Mouse (Mus musculus): ENCODE data around the gene Nipa2. TPM values are rescaled to one million over a fixed set of nuclear protein-coding genes. Genes with fewer than 3 reads are reported as not detected.

Gene Nipa2
- polyA plus RNA-seq, 1 experiment from 2014 or later: 33.2 TPM

- no peaks in the 10 kb centered on the region for H3K27me3 ChIP-seq (replicated peaks; ENCODE audit: control insufficient read depth, insufficient read depth, low read length)
- no peak overlapping the region for H3K4me2 ChIP-seq (ENCODE audit: low read length)
- H3K27ac ChIP-seq (ENCODE audit: low read length): no peak overlapping the region
- H3K4me1 ChIP-seq (replicated peaks; ENCODE audit: control insufficient read depth, insufficient read depth, low read length): no peaks in the 10 kb centered on the region
- WGBS: 89% methylated on average over 5 of the region's 5 CpGs
- peaks cover 6% of the 10 kb centered on the region; the same call in 1 of the 2 replicates for H3K36me3 ChIP-seq (ENCODE audit: control insufficient read depth, insufficient read depth)
- no peaks in the 10 kb centered on the region for H3K9me3 ChIP-seq (ENCODE audit: control insufficient read depth, low read length)
- no peak overlapping the region for H3K9ac ChIP-seq (replicated peaks; ENCODE audit: low read depth, low read length)
- ATAC-seq: no peak
- H3K4me3 ChIP-seq (replicated peaks; ENCODE audit: low read length): no peak overlapping the region
Observed at GRCm38 (mm10) chr7:55983107-55983506, 20.8 kb upstream of the Nipa2 start.

DNA sequence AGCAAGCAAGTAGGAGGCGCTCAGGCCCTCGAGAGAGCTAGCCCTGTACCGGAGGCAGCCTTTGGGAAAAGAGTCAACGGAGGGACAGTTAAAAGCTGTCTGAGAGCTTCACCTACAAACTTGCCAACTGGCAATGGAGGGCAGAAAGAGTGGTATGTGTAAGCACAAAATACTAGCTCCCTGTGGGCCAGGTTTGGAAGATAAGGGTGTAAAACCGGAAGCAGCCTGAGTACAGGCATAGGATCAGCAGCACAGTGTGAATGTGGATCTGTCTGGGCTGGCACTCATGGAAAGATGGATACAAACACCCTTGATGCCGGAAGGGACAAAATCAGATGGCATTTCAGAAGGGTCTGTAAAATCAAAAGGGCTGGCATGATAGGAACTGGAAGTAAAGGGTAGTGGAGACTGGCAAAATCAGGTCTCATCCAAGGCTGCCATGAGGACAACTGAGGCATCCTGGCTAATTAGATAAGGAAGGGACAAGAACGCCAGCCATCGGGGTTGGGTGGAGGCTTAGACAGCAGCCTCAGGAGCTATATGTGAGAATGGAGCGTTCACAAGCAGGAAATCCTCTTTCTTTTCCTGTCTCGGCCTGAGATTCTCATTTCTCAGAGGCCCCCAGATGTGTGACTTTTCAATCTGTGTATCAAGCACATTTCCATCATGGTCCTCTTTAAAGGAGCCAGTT is 19.9 kb upstream of the Nipa2 start:
- Histone ChIP-seq H3K9ac (replicated peaks; ENCODE audit: low read depth, low read length) (no peak overlapping the region), H3K9me3 (ENCODE audit: control insufficient read depth, low read length) (no peaks in the 10 kb centered on the region), H3K36me3 (ENCODE audit: control insufficient read depth, insufficient read depth) (peaks cover 6% of the 10 kb centered on the region; the same call in 1 of the 2 replicates), H3K4me1 (replicated peaks; ENCODE audit: control insufficient read depth, insufficient read depth, low read length) (no peaks in the 10 kb centered on the region), H3K27me3 (replicated peaks; ENCODE audit: control insufficient read depth, insufficient read depth, low read length) (no peaks in the 10 kb centered on the region), H3K4me2 (ENCODE audit: low read length) (no peak overlapping the region), H3K4me3 (replicated peaks; ENCODE audit: low read length) (no peak overlapping the region), H3K27ac (ENCODE audit: low read length) (no peak overlapping the region)
- no peak for ATAC-seq
- 92% methylated on average over 10 of the region's 10 CpGs for WGBS

GRCm38 (mm10) chr7:55981511-55981910 is 19.2 kb upstream of the Nipa2 start:
- H3K9ac ChIP-seq (replicated peaks; ENCODE audit: low read depth, low read length): no peak overlapping the region
- H3K9me3 ChIP-seq (ENCODE audit: control insufficient read depth, low read length): no peaks in the 10 kb centered on the region
- no peak overlapping the region for H3K4me3 ChIP-seq (replicated peaks; ENCODE audit: low read length)
- H3K27me3 ChIP-seq (replicated peaks; ENCODE audit: control insufficient read depth, insufficient read depth, low read length): no peaks in the 10 kb centered on the region
- no peak overlapping the region for H3K27ac ChIP-seq (ENCODE audit: low read length)
- WGBS: 91% methylated on average over 2 of the region's 2 CpGs
- no peaks in the 10 kb centered on the region for H3K4me1 ChIP-seq (replicated peaks; ENCODE audit: control insufficient read depth, insufficient read depth, low read length)
- peaks cover 6% of the 10 kb centered on the region; the same call in 1 of the 2 replicates for H3K36me3 ChIP-seq (ENCODE audit: control insufficient read depth, insufficient read depth)
- no peak for ATAC-seq
- H3K4me2 ChIP-seq (ENCODE audit: low read length): no peak overlapping the region

DNA sequence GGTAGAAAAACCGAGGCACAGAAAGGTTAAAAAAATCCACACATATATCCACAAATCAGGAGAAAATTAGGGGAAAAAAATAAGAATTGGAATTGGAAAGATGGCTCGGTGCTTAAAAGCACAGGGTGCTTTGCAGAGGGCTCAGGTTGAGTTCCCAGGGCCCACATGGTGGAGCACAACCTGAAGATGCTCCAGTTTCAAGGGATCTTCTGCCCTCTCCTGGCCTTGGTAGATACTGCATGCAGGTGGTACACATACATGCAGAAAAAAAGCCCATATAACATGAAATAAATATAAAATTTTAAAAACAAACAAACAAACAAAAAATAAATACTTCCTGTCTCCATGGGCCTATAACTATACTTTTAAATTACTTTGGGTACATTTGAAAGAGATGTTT is 12.2 kb upstream of the Nipa2 start:
- ATAC-seq: no peak
- Histone ChIP-seq H3K27me3 (replicated peaks; ENCODE audit: control insufficient read depth, insufficient read depth, low read length) (no peaks in the 10 kb centered on the region), H3K4me2 (ENCODE audit: low read length) (no peak overlapping the region), H3K27ac (ENCODE audit: low read length) (no peak overlapping the region), H3K4me3 (replicated peaks; ENCODE audit: low read length) (no peak overlapping the region), H3K9me3 (ENCODE audit: control insufficient read depth, low read length) (no peaks in the 10 kb centered on the region), H3K9ac (replicated peaks; ENCODE audit: low read depth, low read length) (no peak overlapping the region), H3K4me1 (replicated peaks; ENCODE audit: control insufficient read depth, insufficient read depth, low read length) (no peaks in the 10 kb centered on the region), H3K36me3 (ENCODE audit: control insufficient read depth, insufficient read depth) (peaks cover 7% of the 10 kb centered on the region; the same call in 1 of the 2 replicates)
- WGBS: 92% methylated on average over 2 of the region's 2 CpGs

DNA sequence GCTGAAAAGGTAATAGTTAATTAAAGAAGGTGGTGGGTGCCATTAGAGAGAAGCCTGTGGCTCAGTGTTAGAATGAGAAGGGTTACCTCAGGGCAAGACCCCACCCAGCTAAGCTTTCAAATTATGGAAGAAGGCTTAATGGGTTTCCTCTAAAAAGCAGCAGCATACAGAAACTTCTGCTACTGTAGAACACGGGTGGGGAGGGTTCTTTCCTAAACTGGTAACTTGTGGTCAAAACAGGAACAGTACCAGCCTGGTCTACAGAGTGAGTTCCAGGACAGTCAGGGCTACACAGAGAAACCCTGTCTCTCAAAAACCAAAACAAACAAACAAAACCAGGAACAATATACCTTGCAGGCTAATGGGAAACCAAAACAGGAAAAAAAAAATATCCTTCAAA is 7.1 kb upstream of the Nipa2 start:
- no peak overlapping the region for H3K4me2 ChIP-seq (ENCODE audit: low read length)
- H3K9me3 ChIP-seq (ENCODE audit: control insufficient read depth, low read length): no peaks in the 10 kb centered on the region
- H3K4me3 ChIP-seq (replicated peaks; ENCODE audit: low read length): no peak overlapping the region
- ATAC-seq: no peak
- H3K27me3 ChIP-seq (replicated peaks; ENCODE audit: control insufficient read depth, insufficient read depth, low read length): no peaks in the 10 kb centered on the region
- 68% methylated on average over 1 of the region's 1 CpGs for WGBS
- H3K27ac ChIP-seq (ENCODE audit: low read length): no peak overlapping the region
- no peaks in the 10 kb centered on the region for H3K4me1 ChIP-seq (replicated peaks; ENCODE audit: control insufficient read depth, insufficient read depth, low read length)
- H3K36me3 ChIP-seq (ENCODE audit: control insufficient read depth, insufficient read depth): peaks cover 4% of the 10 kb centered on the region; the same call in 1 of the 2 replicates
- H3K9ac ChIP-seq (replicated peaks; ENCODE audit: low read depth, low read length): no peak overlapping the region

DNA sequence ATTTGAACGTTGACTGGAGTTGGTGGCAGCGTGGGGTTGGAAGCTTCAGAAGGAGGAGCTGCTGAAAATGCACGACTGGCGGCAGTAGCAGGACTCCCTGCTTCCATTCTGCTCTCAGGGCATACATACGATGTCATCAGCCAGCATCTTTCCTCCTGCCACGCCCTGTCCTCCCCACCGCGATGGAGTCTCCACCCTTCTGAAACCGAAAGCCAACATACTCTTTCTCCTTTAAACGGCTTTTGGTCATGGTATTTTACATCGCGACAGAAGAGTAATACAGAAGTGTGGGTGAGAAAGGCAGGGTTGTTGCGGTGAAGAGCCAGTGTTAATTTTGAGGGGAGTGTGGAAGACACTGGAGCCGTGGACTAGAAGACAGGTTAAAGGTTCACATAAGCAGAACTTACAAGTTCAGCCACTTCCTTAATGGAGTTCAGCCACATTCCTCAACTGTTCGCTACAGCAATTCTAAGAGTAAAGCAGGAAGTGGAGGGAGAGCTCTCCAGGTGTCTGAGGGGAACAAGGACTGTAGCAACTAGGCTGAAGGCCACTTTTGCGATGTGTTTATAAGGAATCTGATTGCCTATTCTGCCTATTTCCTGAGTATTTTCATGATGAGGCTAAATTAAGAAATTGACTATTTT is 6.1 kb upstream of the Nipa2 start:
- H3K27ac ChIP-seq (ENCODE audit: low read length): no peak overlapping the region
- no peak for ATAC-seq
- 59% methylated on average over 16 of the region's 16 CpGs for WGBS
- no peak overlapping the region for H3K4me3 ChIP-seq (replicated peaks; ENCODE audit: low read length)
- no peaks in the 10 kb centered on the region for H3K36me3 ChIP-seq (ENCODE audit: control insufficient read depth, insufficient read depth)
- H3K9me3 ChIP-seq (ENCODE audit: control insufficient read depth, low read length): no peaks in the 10 kb centered on the region
- H3K27me3 ChIP-seq (replicated peaks; ENCODE audit: control insufficient read depth, insufficient read depth, low read length): no peaks in the 10 kb centered on the region
- peaks cover 3% of the 10 kb centered on the region; the same call in 1 of the 2 replicates for H3K4me1 ChIP-seq (replicated peaks; ENCODE audit: control insufficient read depth, insufficient read depth, low read length)
- H3K9ac ChIP-seq (replicated peaks; ENCODE audit: low read depth, low read length): no peak overlapping the region
- H3K4me2 ChIP-seq (ENCODE audit: low read length): no peak overlapping the region

GRCm38 (mm10) chr7:55966866-55967460 is 4.7 kb upstream of the Nipa2 start:
- no peaks in the 10 kb centered on the region for H3K9me3 ChIP-seq (ENCODE audit: control insufficient read depth, low read length)
- no peak overlapping the region for H3K27ac ChIP-seq (ENCODE audit: low read length)
- no peaks in the 10 kb centered on the region for H3K27me3 ChIP-seq (replicated peaks; ENCODE audit: control insufficient read depth, insufficient read depth, low read length)
- H3K9ac ChIP-seq (replicated peaks; ENCODE audit: low read depth, low read length): no peak overlapping the region
- no peak for ATAC-seq
- H3K4me1 ChIP-seq (replicated peaks; ENCODE audit: control insufficient read depth, insufficient read depth, low read length): peaks cover 9% of the 10 kb centered on the region
- H3K36me3 ChIP-seq (ENCODE audit: control insufficient read depth, insufficient read depth): no peaks in the 10 kb centered on the region
- WGBS: 46% methylated on average over 3 of the region's 3 CpGs
- no peak overlapping the region for H3K4me2 ChIP-seq (ENCODE audit: low read length)
- no peak overlapping the region for H3K4me3 ChIP-seq (replicated peaks; ENCODE audit: low read length)

DNA sequence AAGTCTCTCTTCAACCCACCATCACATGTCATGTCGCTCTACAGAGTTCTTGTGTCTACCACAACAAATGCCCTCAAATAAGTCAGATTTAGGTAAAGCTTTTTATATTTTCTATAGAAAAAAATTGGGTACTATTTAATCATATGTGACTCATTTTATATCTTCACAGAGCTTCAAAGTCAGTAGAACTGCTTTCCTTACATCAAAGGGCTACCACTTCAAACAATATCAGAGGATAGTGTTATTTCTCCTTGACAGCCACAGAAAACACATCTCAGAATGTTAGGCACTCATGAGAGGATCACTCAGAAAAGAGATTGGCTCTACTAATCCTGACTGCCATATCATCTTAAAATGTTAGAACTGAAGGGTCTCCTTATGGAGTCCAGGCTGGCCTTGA is 1.8 kb downstream of the Nipa2 start:
- WGBS: 100% methylated on average over 1 of the region's 1 CpGs
- no peak for ATAC-seq
- H3K9me3 ChIP-seq (ENCODE audit: control insufficient read depth, low read length): no peaks in the 10 kb centered on the region
- H3K36me3 ChIP-seq (ENCODE audit: control insufficient read depth, insufficient read depth): no peaks in the 10 kb centered on the region
- no peak overlapping the region for H3K4me2 ChIP-seq (ENCODE audit: low read length)
- no peak overlapping the region for H3K27ac ChIP-seq (ENCODE audit: low read length)
- no peak overlapping the region for H3K9ac ChIP-seq (replicated peaks; ENCODE audit: low read depth, low read length)
- H3K4me3 ChIP-seq (replicated peaks; ENCODE audit: low read length): no peak overlapping the region
- peaks cover 15% of the 10 kb centered on the region for H3K4me1 ChIP-seq (replicated peaks; ENCODE audit: control insufficient read depth, insufficient read depth, low read length)
- H3K27me3 ChIP-seq (replicated peaks; ENCODE audit: control insufficient read depth, insufficient read depth, low read length): no peaks in the 10 kb centered on the region

GRCm38 (mm10) chr7:55959801-55960200 is 2.5 kb downstream of the Nipa2 start:
- no peaks in the 10 kb centered on the region for H3K27me3 ChIP-seq (replicated peaks; ENCODE audit: control insufficient read depth, insufficient read depth, low read length)
- ATAC-seq: no peak
- H3K9me3 ChIP-seq (ENCODE audit: control insufficient read depth, low read length): no peaks in the 10 kb centered on the region
- no peak overlapping the region for H3K4me2 ChIP-seq (ENCODE audit: low read length)
- 98% methylated on average over 3 of the region's 3 CpGs for WGBS
- no peaks in the 10 kb centered on the region for H3K36me3 ChIP-seq (ENCODE audit: control insufficient read depth, insufficient read depth)
- no peak overlapping the region for H3K9ac ChIP-seq (replicated peaks; ENCODE audit: low read depth, low read length)
- H3K4me3 ChIP-seq (replicated peaks; ENCODE audit: low read length): no peak overlapping the region
- H3K27ac ChIP-seq (ENCODE audit: low read length): no peak overlapping the region
- H3K4me1 ChIP-seq (replicated peaks; ENCODE audit: control insufficient read depth, insufficient read depth, low read length): peaks cover 15% of the 10 kb centered on the region
